Mouse (Mus musculus) gonadal fat pad, adult 2 months (tissue): ENCODE measurements around the gene Gmppa. TPM values are rescaled to one million over a fixed set of nuclear protein-coding genes. Genes with fewer than 3 reads are reported as not detected.

ENCODE experiments used
- DNase-seq: peaks from one replicate; pipeline ENCODE4 v3.0.0-alpha.2; 2012; ENCODE audit warnings: low read depth
- polyA plus RNA-seq: library from polyadenylated mRNA; depleted of rRNA; stranded (reverse); fragments of >200 nt; gene quantifications from 2 replicates; pipeline ENCODE4 v1.2.3, GENCODE M21; 2012; rRNA removed

The Gmppa gene
- polyA plus RNA-seq, 1 experiment = 161 TPM

DNA sequence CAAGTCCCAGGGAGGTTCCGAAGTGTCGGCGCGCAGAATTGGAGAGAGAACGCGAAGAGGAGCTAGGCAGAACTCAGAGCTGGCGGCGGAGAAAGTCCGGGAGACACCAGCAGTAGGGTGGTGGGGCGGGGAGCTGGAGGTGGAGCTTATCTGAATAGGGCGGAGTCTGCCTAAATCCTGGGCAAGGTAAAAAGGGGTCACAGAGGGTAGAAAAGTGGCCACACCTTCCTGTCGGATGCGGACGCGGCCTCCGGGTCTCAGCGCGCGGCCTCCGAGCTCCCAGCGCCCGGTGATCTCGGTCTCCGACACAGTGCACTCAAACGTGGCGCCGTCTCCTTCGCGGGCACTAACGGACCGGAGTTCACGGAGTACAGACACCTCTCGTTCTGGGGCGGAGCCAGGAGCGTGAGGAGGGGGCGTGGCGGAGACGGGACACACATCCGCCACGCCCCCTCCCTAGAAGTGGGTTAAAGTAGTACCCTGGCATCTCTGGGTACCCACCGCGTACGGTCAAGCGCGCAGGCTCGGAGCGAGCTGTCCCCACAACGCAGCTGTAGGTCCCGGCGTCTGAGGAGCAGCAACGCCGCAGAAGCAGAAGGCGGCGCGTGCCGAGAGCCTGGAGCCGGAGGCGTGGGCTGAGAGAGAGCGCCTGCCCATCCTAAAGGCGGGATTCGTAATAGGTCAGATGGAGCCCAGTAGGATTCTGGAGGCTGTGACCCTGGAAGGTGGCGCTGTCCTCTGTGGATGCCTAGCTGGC, 51.9 kb downstream of the Gmppa start:
- DNase-seq = no peak

DNA sequence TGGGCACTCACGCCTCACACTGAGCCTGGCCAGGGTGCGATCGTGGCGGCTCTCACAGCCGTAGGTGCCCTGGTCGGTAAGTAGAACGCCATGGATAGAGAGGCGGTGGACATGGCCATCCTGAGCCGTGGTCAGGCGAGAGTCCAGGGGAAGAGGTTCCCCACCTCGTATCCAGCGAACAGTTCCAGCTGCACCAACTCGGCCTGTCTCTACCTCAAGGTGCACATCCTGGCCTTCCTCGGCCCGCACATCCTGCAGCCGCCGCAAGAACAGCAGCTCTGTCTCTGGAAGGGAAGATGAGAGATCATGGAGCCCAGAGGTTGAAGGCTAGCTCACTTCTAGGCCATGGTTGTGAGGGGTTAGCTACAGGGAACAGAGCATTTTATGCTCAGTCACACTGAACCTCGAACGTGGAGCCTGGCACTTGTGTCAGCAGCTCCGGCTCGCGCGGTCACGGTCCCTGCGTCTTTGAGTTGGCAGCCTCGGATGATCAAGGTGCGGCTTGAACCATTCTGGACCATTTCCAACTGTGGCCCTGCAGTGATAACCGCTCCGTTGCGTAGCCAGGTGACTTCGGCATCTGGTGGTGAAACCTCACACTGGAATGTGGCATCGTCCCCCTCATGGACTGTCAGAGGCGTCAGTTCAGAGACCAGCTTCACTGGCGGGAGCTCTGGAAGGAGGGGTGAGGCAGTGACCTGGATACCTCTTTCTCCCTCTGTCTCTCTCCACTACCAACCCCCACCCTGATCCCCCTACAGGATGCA, 55.2 kb downstream of the Gmppa start:
- DNase-seq = no peak

DNA sequence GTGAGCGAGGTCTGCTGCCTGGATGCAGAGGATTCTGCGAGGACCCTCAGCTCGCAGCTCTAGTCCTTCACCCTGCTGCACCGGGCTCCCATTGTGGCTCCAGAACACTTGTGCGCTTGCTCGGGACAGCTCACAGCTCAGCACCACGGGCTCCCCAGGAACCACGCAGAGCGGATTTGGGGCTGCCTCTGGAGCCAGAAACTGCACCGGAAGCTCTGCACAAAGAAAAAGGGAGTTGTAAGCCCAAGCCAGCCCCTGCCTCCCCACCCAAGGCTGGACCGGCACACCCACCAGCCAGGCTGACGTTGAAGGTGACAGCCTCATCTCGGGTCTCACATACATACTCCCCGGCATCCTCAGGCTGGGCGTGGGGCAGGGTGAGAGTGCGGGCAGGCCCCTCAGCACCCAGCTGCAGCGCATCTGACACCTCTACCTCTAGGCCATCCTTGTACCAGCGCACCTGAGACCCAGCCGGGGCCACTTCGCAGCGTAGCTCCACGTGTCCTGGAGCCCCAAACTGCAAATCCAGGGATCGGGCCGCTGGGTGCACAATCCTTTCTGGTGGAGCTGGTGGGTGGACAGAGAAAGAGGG, 56.9 kb downstream of the Gmppa start:
- no peak for DNase-seq

Other genes starting within 250 kb of the Gmppa start
- gene Ankzf1, start 243.8 kb upstream of the Gmppa start, polyA plus RNA-seq = 23.8 and 25.6 TPM in 2 replicates
- 47.6 and 56.5 TPM in 2 replicates for gene Atg9a, start 243.7 kb upstream of the Gmppa start, polyA plus RNA-seq
- 27.9 and 28.1 TPM in 2 replicates for gene Glb1l, start 225.1 kb upstream of the Gmppa start, polyA plus RNA-seq
- gene Stk16, start 225.1 kb upstream of the Gmppa start, polyA plus RNA-seq = 149 and 174 TPM in 2 replicates
- 31.2 and 44.9 TPM in 2 replicates for gene Tuba4a, start 216.1 kb upstream of the Gmppa start, polyA plus RNA-seq
- not detected in 2 replicates for gene A630095N17Rik, start 203.8 kb upstream of the Gmppa start, polyA plus RNA-seq
- 37.9 and 48.4 TPM in 2 replicates for gene Dnajb2, start 199.5 kb upstream of the Gmppa start, polyA plus RNA-seq
- gene Ptprn, start 171.4 kb upstream of the Gmppa start, polyA plus RNA-seq = 0.03 and 0.62 TPM in 2 replicates
- not detected in 2 replicates for gene Resp18, start 157.5 kb upstream of the Gmppa start, polyA plus RNA-seq
- gene Dnpep, start 117.9 kb upstream of the Gmppa start, polyA plus RNA-seq = 150 and 168 TPM in 2 replicates
- 71.8 and 92.9 TPM in 2 replicates for gene Des, start 75.6 kb upstream of the Gmppa start, polyA plus RNA-seq
- 26.2 and 27.4 TPM in 2 replicates for gene Speg, start 60.6 kb upstream of the Gmppa start, polyA plus RNA-seq
- gene Asic4, start 14.5 kb downstream of the Gmppa start, polyA plus RNA-seq = 0.18 and 0.42 TPM in 2 replicates
- 77.6 and 78.4 TPM in 2 replicates for gene Chpf, start 43.4 kb downstream of the Gmppa start, polyA plus RNA-seq
- gene Tmem198, start 43.6 kb downstream of the Gmppa start, polyA plus RNA-seq = 2.4 TPM in 2 replicates
- 26.6 and 29.1 TPM in 2 replicates for gene Obsl1, start 70.5 kb downstream of the Gmppa start, polyA plus RNA-seq
- 33.4 and 42.3 TPM in 2 replicates for gene Inha, start 71.1 kb downstream of the Gmppa start, polyA plus RNA-seq
- gene Stk11ip, start 85.6 kb downstream of the Gmppa start, polyA plus RNA-seq = 25.7 and 27.4 TPM in 2 replicates
- 25.8 and 35.8 TPM in 2 replicates for gene Slc4a3, start 110.3 kb downstream of the Gmppa start, polyA plus RNA-seq